Mouse (Mus musculus) testis, adult 2 months (tissue): Measurements from ENCODE around the gene Nxph1.

Experiments
- CTCF ChIP-seq: fragments of 200-500 bp; IDR thresholded peaks from 2 replicates; pipeline ENCODE4 v1.5.1; 2012; ENCODE audit warnings: low read depth, mild to moderate bottlenecking, inconsistent platforms, low read length, moderate library complexity; ENCODE audit not compliant: control insufficient read depth, insufficient read depth, insufficient replicate concordance
- POLR2A ChIP-seq: fragments of 200-500 bp; IDR thresholded peaks from 2 replicates; pipeline ENCODE4 v1.6.1; 2012; ENCODE audit warnings: low read depth, mild to moderate bottlenecking, inconsistent platforms, low read length, moderate library complexity; ENCODE audit not compliant: control insufficient read depth

DNA sequence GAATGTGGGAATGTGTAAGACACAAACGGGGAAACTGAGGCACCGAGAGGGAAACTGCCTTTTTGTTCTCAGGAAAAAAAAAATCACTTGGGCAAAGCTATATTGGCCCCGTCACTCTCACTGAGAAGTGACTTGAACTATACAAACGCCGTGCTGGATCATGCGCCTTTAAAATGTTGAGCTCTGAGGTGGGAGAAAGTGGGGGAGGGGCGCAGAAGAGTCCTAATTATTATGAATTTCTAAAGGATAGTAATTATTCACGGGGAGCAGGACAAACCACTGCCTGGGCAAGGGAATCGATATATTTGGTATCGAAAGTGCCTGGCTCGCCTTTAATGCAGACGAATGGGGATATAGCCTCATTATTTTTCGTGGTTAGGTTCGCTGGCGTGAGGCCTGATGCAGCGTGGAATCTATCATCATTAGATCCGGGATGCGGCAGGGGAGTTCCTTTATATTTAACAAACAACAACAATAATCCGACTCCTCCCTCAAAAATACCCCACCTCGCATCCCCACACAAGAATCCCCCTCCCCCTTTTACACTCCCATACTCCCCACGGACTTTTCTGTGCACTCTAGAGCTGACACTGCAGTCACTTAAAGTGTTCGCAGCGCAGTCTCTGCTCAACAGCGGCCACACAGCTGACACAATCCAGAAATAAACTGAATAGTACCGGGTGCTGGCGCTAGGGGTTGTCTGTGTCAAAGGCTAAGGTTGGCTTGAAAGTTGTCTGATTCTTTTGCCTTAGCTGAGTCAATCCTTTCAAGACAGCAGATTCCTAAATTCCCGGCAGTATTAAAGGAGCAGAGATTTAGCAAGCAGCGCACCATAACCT lies 10.1 kb downstream of the Nxph1 start:
- no peak for TF ChIP-seq CTCF
- TF ChIP-seq POLR2A: no peak
